Mouse (Mus musculus) heart, embryonic 15.5 days (tissue): ENCODE measurements at regions not wholly inside any gene's neighbourhood (a gene's known extent, or its start where the extent isn't known, plus 50 kb on each side); places are given as distances from the start of the nearest gene placed in this dataset.
"Not testable (repeated sequence)": the region's sequence is repeated elsewhere in the genome, so short reads cannot be mapped to it uniquely, and the experiment has no call there.

Experiments used
- ATAC-seq: fragments of 200-750 bp; cut with Nextera tagmentation; replicated peaks from 2 replicates; pipeline ENCODE4 v1.8.0; 2017; ENCODE audit warnings: low read depth, moderate TSS enrichment; ENCODE audit not compliant: insufficient number of reproducible peaks, insufficient read depth, low FRiP score
- H3K27ac ChIP-seq: fragments of 300-500 bp; sonication (generic); 2 replicates; pipeline ENCODE4 v1.5.1; 2015; ENCODE audit warnings: mild to moderate bottlenecking, inconsistent platforms
- H3K27me3 ChIP-seq: fragments of 300-500 bp; sonication (generic); 2 replicates; pipeline ENCODE4 v1.6.1; 2015; ENCODE audit warnings: inconsistent platforms
- H3K36me3 ChIP-seq: fragments of 300-500 bp; sonication (generic); 2 replicates; pipeline ENCODE4 v1.6.1; 2015; ENCODE audit warnings: mild to moderate bottlenecking, inconsistent platforms
- H3K4me1 ChIP-seq: fragments of 300-500 bp; sonication (generic); replicated peaks from 2 replicates; pipeline ENCODE4 v1.6.1; 2015; ENCODE audit warnings: inconsistent platforms
- H3K4me2 ChIP-seq: fragments of 300-500 bp; sonication (generic); 2 replicates; pipeline ENCODE4 v1.6.1; 2015; ENCODE audit warnings: inconsistent platforms, mild to moderate bottlenecking, moderate library complexity
- H3K4me3 ChIP-seq: fragments of 300-500 bp; sonication (generic); 2 replicates; pipeline ENCODE4 v1.5.1; 2015; ENCODE audit warnings: mild to moderate bottlenecking, inconsistent platforms
- H3K9ac ChIP-seq: fragments of 300-500 bp; sonication (generic); 2 replicates; pipeline ENCODE4 v1.6.1; 2015; ENCODE audit warnings: mild to moderate bottlenecking, inconsistent platforms
- H3K9me3 ChIP-seq: fragments of 300-500 bp; sonication (generic); replicated peaks from 2 replicates; pipeline ENCODE4 v1.6.1; 2016; ENCODE audit warnings: inconsistent platforms
- WGBS: fragments of 180-500 bp; shearing (Covaris S2); methylation state at CpG from one replicate; pipeline ENCODE4 v1.1.7; 2015; ENCODE audit warnings: mixed read lengths; 5-methylcytosine and 5-hydroxymethylcytosine counted together

GRCm38 (mm10) chr11:113172497-113173140, 390.6 kb downstream of the Sox9 start:
- 27% methylated on average over 16 of the region's 16 CpGs for WGBS

GRCm38 (mm10) chr11:113173317-113173716, 391.3 kb downstream of the Sox9 start:
- 24% methylated on average over 12 of the region's 12 CpGs for WGBS
- not testable (repeated sequence) for ATAC-seq

More at GRCm38 (mm10) chr11:113172497-113173140, 390.6 kb downstream of the Sox9 start:
- Histone ChIP-seq H3K4me3 (peak overlapping the region; percentile 56), H3K9ac (peak overlapping the region; percentile 41; the same call in 1 of the 2 replicates), H3K4me2 (peak overlapping the region; percentile 59), H3K36me3 (no peaks in the 10 kb centered on the region), H3K27me3 (no peaks in the 10 kb centered on the region), H3K9me3 (no peaks in the 10 kb centered on the region), H3K27ac (peak overlapping the region; percentile 78), H3K4me1 (peaks cover 12% of the 10 kb centered on the region)
- peak; percentile 48 for ATAC-seq

DNA sequence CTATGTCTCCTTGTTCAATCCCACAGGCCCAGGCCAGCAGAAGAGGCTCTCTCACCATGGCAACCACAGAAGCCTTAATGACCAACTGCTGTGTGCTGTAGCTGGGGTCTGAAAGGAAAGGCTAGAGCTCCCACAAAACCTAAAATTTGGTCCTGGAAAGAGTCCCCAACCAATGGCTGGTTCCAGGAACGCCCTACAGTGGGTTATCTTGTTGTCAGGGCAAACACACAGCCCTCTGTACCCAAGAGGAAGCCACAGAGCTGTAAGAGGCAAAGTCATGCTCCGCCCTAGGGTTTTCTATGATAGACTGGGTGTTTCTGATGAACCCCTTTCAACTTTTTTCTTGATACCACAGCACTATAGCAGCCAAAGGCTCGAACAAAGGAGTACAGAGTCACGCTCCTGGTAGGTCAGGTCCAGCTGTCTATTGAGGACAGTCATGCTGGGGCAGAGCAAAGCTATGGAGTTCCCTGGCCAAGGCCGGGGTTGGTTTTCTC, 392.0 kb downstream of the Sox9 start:
- WGBS = 70% methylated on average over 5 of the region's 5 CpGs
- ATAC-seq = no peak
- peaks cover 12% of the 10 kb centered on the region for H3K4me1 ChIP-seq
- H3K9me3 ChIP-seq = no peaks in the 10 kb centered on the region
- no peak overlapping the region for H3K9ac ChIP-seq
- no peak overlapping the region for H3K4me3 ChIP-seq
- H3K27ac ChIP-seq = no peak overlapping the region
- peaks cover 4% of the 10 kb centered on the region; the same call in 1 of the 2 replicates for H3K27me3 ChIP-seq
- no peaks in the 10 kb centered on the region for H3K36me3 ChIP-seq
- no peak overlapping the region for H3K4me2 ChIP-seq

More at GRCm38 (mm10) chr11:113173317-113173716, 391.3 kb downstream of the Sox9 start:
- Histone ChIP-seq H3K4me1 (peaks cover 12% of the 10 kb centered on the region), H3K27ac (peak overlapping the region; percentile 49), H3K4me2 (peak overlapping the region; percentile 54), H3K4me3 (peak overlapping the region; percentile 36)
- H3K9me3 ChIP-seq, H3K36me3 ChIP-seq, H3K9ac ChIP-seq, H3K27me3 ChIP-seq: not testable (repeated sequence)

GRCm38 (mm10) chr11:113175323-113175722, 393.3 kb downstream of the Sox9 start:
- peaks cover 7% of the 10 kb centered on the region; the same call in 1 of the 2 replicates for H3K27me3 ChIP-seq
- no peak overlapping the region for H3K4me2 ChIP-seq
- H3K4me1 ChIP-seq = peaks cover 14% of the 10 kb centered on the region
- H3K9me3 ChIP-seq = no peaks in the 10 kb centered on the region
- no peak overlapping the region for H3K9ac ChIP-seq
- H3K4me3 ChIP-seq = no peak overlapping the region
- no peak overlapping the region for H3K27ac ChIP-seq
- H3K36me3 ChIP-seq = no peaks in the 10 kb centered on the region
- ATAC-seq = no peak
- 27% methylated on average over 6 of the region's 6 CpGs for WGBS

DNA sequence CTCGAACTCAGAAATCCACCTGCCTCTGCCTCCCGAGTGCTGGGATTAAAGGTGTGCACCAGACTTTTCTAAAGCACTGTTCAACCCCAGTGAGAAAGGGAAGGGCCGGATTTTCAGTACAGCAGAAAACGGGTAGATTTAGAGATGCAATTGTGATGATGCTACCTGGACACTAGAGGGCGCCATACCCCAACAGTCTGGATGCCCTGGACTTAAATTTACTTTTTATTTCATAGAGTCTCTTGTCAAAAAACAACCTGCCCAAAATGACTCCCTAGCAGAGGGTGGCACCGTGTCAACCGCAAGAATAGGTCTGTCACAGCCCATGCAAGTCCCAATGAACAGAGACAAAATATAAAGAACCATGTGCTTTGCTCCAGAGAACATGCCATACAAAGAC, 394.2 kb downstream of the Sox9 start:
- H3K9me3 ChIP-seq = no peaks in the 10 kb centered on the region
- 19% methylated on average over 7 of the region's 7 CpGs for whole genome bisulfite sequencing
- no peak overlapping the region for H3K9ac ChIP-seq
- no peak for ATAC-seq
- peaks cover 7% of the 10 kb centered on the region; the same call in 1 of the 2 replicates for H3K27me3 ChIP-seq
- H3K27ac ChIP-seq = no peak overlapping the region
- H3K4me3 ChIP-seq = no peak overlapping the region
- H3K4me1 ChIP-seq = peaks cover 12% of the 10 kb centered on the region; the same call in 1 of the 2 replicates
- H3K36me3 ChIP-seq = no peaks in the 10 kb centered on the region
- H3K4me2 ChIP-seq = no peak overlapping the region

DNA sequence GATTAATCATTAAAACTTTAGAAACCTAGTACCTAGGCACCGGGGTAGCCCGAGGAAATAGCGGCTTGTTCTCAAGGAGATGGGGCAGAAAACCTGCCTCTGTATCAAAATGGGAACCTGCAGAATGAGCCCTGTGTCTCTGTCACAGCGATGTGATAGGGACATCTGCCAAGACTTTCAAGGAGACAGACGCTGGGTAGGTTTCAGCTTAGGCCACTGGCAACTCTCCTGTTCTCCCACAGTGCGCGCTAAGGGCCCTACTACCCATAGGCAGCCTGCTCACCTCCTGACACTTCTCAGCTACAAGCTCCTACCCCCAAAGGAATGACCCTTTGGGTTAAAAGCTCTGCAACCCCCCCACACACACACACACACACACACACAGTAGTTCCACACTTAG, 396.4 kb downstream of the Sox9 start:
- WGBS = 74% methylated on average over 7 of the region's 7 CpGs
- H3K4me2 ChIP-seq = no peak overlapping the region
- peaks cover 7% of the 10 kb centered on the region; the same call in 1 of the 2 replicates for H3K27me3 ChIP-seq
- no peak overlapping the region for H3K4me3 ChIP-seq
- ATAC-seq = no peak
- H3K9ac ChIP-seq = no peak overlapping the region
- no peaks in the 10 kb centered on the region for H3K36me3 ChIP-seq
- H3K9me3 ChIP-seq = no peaks in the 10 kb centered on the region
- H3K4me1 ChIP-seq = peaks cover 4% of the 10 kb centered on the region; the same call in 1 of the 2 replicates
- H3K27ac ChIP-seq = no peak overlapping the region

DNA sequence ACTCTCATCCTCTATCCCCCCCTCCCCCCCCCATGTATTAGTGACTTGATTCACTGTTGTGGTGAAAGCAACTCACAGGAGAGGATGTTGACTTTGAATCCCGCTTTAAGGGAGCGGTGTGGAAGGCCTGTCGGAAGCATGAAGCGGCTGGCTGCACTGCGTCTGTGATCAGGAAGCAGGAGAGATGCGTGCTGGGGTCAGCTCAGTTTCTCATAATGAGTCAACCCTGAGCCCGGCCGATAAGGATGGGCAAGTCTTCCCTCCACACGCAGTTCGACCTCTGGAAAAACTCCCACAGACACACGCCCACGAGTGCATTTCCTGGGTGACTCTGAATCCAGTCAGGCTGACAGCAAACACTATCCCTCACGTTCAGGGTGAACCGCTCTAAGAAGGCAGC, 398.0 kb downstream of the Sox9 start:
- Histone ChIP-seq H3K27ac (no peak overlapping the region), H3K9me3 (no peaks in the 10 kb centered on the region), H3K36me3 (no peaks in the 10 kb centered on the region), H3K4me2 (no peak overlapping the region), H3K4me1 (0 out of 2 replicates have a peak, but pooled peaks cover 4% of the 10 kb centered on the region), H3K9ac (no peak overlapping the region), H3K4me3 (no peak overlapping the region), H3K27me3 (peaks cover 7% of the 10 kb centered on the region; the same call in 1 of the 2 replicates)
- no peak for ATAC-seq
- 39% methylated on average over 14 of the region's 14 CpGs for WGBS

- Histone ChIP-seq H3K4me3 (no peak overlapping the region), H3K9me3 (no peaks in the 10 kb centered on the region), H3K4me1 (peaks cover 9% of the 10 kb centered on the region; the same call in 1 of the 2 replicates), H3K4me2 (no peak overlapping the region), H3K36me3 (no peaks in the 10 kb centered on the region), H3K27ac (no peak overlapping the region), H3K27me3 (peaks cover 7% of the 10 kb centered on the region; the same call in 1 of the 2 replicates), H3K9ac (no peak overlapping the region)
- 68% methylated on average over 13 of the region's 13 CpGs for WGBS
- no peak for ATAC-seq
Observed at GRCm38 (mm10) chr11:113182083-113182861, 400.2 kb downstream of the Sox9 start.

DNA sequence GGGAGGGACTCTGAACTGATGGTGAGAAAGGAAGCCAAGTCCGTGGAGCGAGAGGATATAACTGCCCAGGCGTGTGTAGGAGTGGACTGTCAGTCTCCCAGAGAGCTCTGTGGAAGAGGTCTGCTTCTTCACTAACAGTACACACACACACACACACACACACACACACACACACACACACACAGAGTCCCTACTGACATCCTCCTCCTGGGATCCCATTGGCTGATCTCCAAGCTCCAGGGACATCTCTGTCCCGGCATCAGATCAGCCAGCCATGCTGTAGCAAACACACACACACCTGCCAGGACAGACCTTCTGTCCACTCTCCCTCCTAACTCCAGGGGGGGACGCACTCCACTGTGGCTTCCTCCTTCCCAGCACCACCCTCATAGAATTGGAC, 401.5 kb downstream of the Sox9 start:
- Histone ChIP-seq H3K4me1 (peaks cover 9% of the 10 kb centered on the region; the same call in 1 of the 2 replicates), H3K9me3 (no peaks in the 10 kb centered on the region), H3K27me3 (peaks cover 7% of the 10 kb centered on the region; the same call in 1 of the 2 replicates), H3K9ac (no peak overlapping the region), H3K27ac (no peak overlapping the region), H3K4me3 (no peak overlapping the region), H3K4me2 (no peak overlapping the region), H3K36me3 (no peaks in the 10 kb centered on the region)
- WGBS = 56% methylated on average over 5 of the region's 5 CpGs
- ATAC-seq = no peak

DNA sequence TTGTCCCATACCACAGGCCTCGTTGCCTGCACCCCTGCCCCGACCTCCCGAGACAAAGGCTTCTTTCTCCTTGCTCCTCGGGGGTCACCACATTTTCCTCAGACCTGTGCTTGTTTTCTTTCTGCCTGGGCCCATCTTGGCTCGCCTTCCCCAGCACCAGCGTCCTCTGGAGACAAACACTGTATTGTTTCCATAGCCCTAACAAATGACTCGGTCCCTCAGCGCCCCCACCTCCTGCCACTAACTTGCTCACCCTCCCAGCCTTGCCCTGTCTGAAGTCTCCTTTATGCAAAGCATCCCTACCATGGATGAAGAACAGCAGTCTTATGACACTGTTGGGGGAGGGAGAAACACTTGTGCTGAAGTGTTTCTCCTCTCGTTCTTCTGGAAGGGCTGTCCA, 402.1 kb downstream of the Sox9 start:
- 33% methylated on average over 9 of the region's 9 CpGs for WGBS
- Histone ChIP-seq H3K9ac (no peak overlapping the region), H3K36me3 (no peaks in the 10 kb centered on the region), H3K27ac (no peak overlapping the region), H3K4me1 (peaks cover 9% of the 10 kb centered on the region; the same call in 1 of the 2 replicates), H3K9me3 (no peaks in the 10 kb centered on the region), H3K4me3 (no peak overlapping the region), H3K27me3 (peaks cover 2% of the 10 kb centered on the region; the same call in 1 of the 2 replicates), H3K4me2 (no peak overlapping the region)
- ATAC-seq = no peak

DNA sequence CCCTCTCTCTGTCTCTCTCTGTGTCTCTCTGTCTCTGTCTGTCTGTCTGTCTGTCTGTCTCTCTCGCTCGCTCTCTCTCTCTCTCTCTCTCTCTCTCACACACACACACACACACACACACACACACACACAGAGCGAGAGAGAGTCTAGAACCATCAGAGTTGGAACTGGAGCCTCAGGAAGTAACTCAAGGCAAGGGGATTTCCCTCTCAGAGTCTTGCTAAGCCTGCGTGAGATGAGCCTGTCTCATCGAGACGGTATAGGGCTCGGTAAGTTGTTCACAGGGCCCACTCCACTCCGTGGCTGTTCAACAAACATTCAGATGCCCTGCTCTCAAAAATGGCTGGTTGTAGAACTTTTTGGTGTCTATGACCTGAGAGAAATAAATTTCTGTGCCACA, 405.4 kb downstream of the Sox9 start:
- no peak for ATAC-seq
- Histone ChIP-seq H3K4me2 (no peak overlapping the region), H3K4me3 (no peak overlapping the region), H3K36me3 (no peaks in the 10 kb centered on the region), H3K9ac (no peak overlapping the region), H3K9me3 (no peaks in the 10 kb centered on the region), H3K4me1 (peaks cover 4% of the 10 kb centered on the region; the same call in 1 of the 2 replicates), H3K27ac (no peak overlapping the region; the same call in 1 of the 2 replicates), H3K27me3 (no peaks in the 10 kb centered on the region)
- WGBS = 76% methylated on average over 8 of the region's 8 CpGs
